In the genomic region with DNA sequence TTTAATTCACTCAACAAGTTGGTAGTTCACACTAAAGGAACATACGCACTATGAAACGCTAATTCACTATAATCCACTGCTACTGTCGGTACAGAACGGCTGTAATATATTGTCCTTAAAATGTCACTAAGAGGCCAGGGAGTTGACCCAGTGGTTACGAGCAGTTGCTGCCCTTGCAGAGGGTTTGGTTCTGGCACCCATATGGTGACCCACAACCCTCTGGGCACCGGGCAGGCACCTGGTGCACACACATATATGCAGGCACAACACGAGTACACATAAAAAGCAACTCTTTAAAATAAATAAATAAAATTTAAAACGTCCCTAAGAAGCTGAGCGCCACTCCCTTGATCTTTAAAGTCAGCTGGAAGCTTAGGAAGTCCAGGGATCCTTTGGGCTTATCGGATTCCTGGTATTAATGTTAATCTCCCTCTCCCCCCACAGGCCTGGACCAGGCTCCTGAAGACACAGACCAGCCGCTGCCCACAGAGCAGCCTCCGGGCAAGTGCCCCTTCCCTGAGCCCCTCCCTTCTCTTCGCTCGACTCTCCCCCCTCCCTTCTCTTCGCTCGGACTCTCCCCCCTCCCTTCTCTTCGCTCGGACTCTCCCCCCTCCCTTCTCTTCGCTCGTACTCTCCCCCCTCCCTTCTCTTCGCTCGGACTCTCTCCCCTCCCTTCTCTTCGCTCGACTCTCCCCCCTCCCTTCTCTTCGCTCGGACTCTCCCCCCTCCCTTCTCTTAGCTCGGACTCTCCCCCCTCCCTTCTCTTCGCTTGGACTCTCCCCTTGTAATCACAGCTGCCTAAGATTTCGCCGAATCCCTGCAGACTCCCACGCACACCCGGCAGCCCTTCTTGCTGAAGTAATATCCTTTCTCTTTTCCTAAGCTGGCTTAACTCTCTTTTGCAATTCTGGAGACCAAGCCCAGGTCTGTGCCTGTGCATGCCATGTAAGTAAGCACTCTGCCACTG, we compare ENCODE assay signal across 9 mouse cellular contexts. TPM values are rescaled to one million over a fixed set of nuclear protein-coding genes. Genes with fewer than 3 reads are reported as not detected.
DNase-seq lines count a peak whose midpoint lies in the region; ATAC-seq and TF ChIP-seq lines count a peak whose summit lies in the region.
"Had no signal": no experiment of that assay in that cellular context is flagged by ENCODE, and none has a peak within 500 bp of the region (broad histone marks: within the 10 kb centered on the region; RNA-seq: fewer than 3 reads in every experiment).

No protein-coding gene starts in this region.

- WGBS in heart, embryonic 14.5 days: 9% methylated on average over 32 of the region's 32 CpGs
- WGBS in heart, adult 2 months: 13% methylated on average over 26 of the region's 32 CpGs
- WGBS in liver, embryonic 11.5 days: 12% methylated on average over 32 of the region's 32 CpGs

- no peak for TF ChIP-seq CTCF in heart, adult 2 months (IDR thresholded peaks at IDR 0.05)

- no peaks in the 10 kb centered on the region for H3K4me1 ChIP-seq in heart, embryonic 14.5 days (ENCODE audit: control insufficient read depth in 2 of 2, insufficient read depth in 2 of 2, low read length in 2 of 2)
- no peaks in the 10 kb centered on the region for H3K4me1 ChIP-seq in heart, adult 2 months (ENCODE audit: control insufficient read depth, insufficient read depth, low read length)
- no peaks in the 10 kb centered on the region for H3K4me1 ChIP-seq in liver, embryonic 11.5 days (replicated peaks; ENCODE audit: control insufficient read depth, insufficient read depth, low read length)

- TF ChIP-seq POLR2A in heart, adult 2 months (IDR thresholded peaks at IDR 0.05; ENCODE audit: insufficient read depth, low read depth, low read length): no peak

- no peak overlapping the region for H3K9ac ChIP-seq in heart, embryonic 14.5 days (ENCODE audit: low read length)
- no peak overlapping the region for H3K9ac ChIP-seq in heart, adult 2 months (ENCODE audit: low read depth, low read length)
- no peak overlapping the region for H3K9ac ChIP-seq in liver, embryonic 11.5 days (ENCODE audit: low read depth, low read length)

- ATAC-seq in heart, embryonic 14.5 days (ENCODE audit: insufficient number of reproducible peaks, insufficient read depth, low FRiP score, low read depth): no peak
- 0 out of 2 replicates have a peak, but pooled peaks have one; percentile 26 for ATAC-seq in liver, embryonic 11.5 days (replicated peaks; ENCODE audit: low FRiP score)

- H3K79me2 ChIP-seq in heart, adult 2 months (replicated peaks; ENCODE audit: control insufficient read depth, insufficient read depth, low read length): no peaks in the 10 kb centered on the region

- peak overlapping the region; percentile 20 to 23; a peak in 3 of 4 replicates for H3K4me3 ChIP-seq in heart, embryonic 14.5 days (ENCODE audit: control insufficient read depth in 1 of 2, insufficient read depth in 1 of 2, low read depth in 1 of 2, low read length in 2 of 2)
- H3K4me3 ChIP-seq in heart, adult 2 months: no peak overlapping the region
- 0 out of 2 replicates have a peak overlapping the region, but pooled peaks have one; percentile 6 for H3K4me3 ChIP-seq in liver, embryonic 11.5 days (ENCODE audit: low read depth, low read length)

- 0 out of 2 replicates have a peak, but pooled peaks cover 2% of the 10 kb centered on the region for H3K9me3 ChIP-seq in heart, embryonic 14.5 days (ENCODE audit: control insufficient read depth, low read length)
- H3K9me3 ChIP-seq in liver, embryonic 11.5 days (ENCODE audit: control insufficient read depth, low read length): no peaks in the 10 kb centered on the region

- peak overlapping the region; percentile 60 for H3K4me2 ChIP-seq in heart, embryonic 14.5 days (ENCODE audit: low read length)
- H3K4me2 ChIP-seq in liver, embryonic 11.5 days: peak overlapping the region; percentile 45

- H3K27me3 ChIP-seq in heart, embryonic 14.5 days (ENCODE audit: control insufficient read depth, insufficient read depth, low read length): peaks cover 15% of the 10 kb centered on the region
- 0 out of 2 replicates have a peak, but pooled peaks cover 4% of the 10 kb centered on the region for H3K27me3 ChIP-seq in heart, adult 2 months (ENCODE audit: control insufficient read depth, insufficient read depth, low read length)
- H3K27me3 ChIP-seq in liver, embryonic 11.5 days (replicated peaks; ENCODE audit: control insufficient read depth, insufficient read depth, low read length): peaks cover 4% of the 10 kb centered on the region; the same call in 1 of the 2 replicates

- no peak for DNase-seq in heart, adult 2 months
- peak; percentile 14 for DNase-seq in brain, embryonic 18.5 days (ENCODE audit: low read depth, low spot score)
- peak; percentile 23 for DNase-seq in heart, postnatal 4 days
- no peak for DNase-seq in liver, embryonic 11.5 days (ENCODE audit: low spot score)
- DNase-seq in right cerebral cortex, postnatal 36 days (ENCODE audit: low spot score in 2 of 2): peak; percentile 50 to 51
- no peak for DNase-seq in spleen, adult 18-20 months
- DNase-seq in lung, postnatal 36 days: no peak

- intact Hi-C loops in heart, adult 2 months (cut with DNase I): no loop called here

- no peak for TF ChIP-seq EP300 in heart, adult 2 months (IDR thresholded peaks at IDR 0.05; ENCODE audit: insufficient read depth, low read depth, low read length)

- H3K27ac ChIP-seq in heart, embryonic 14.5 days (replicated peaks in 1 of 2; ENCODE audit: control insufficient read depth in 1 of 2, insufficient read depth in 1 of 2, low read depth in 2 of 2, low read length in 2 of 2): no peak overlapping the region
- no peak overlapping the region for H3K27ac ChIP-seq in heart, adult 2 months
- no peak overlapping the region for H3K27ac ChIP-seq in liver, embryonic 11.5 days (ENCODE audit: low read depth, low read length)

- H3K36me3 ChIP-seq in heart, embryonic 14.5 days (ENCODE audit: control insufficient read depth, insufficient read depth, low read length): no peaks in the 10 kb centered on the region
- no peaks in the 10 kb centered on the region for H3K36me3 ChIP-seq in heart, adult 2 months (ENCODE audit: control insufficient read depth, insufficient read depth, low read length)
- H3K36me3 ChIP-seq in liver, embryonic 11.5 days (ENCODE audit: control insufficient read depth, insufficient read depth, low read length): no peaks in the 10 kb centered on the region

RNA-seq across cellular contexts. Expression of a gene that starts 15.7 kb away (rescaled TPM):
- not detected in 2 replicates for polyA plus RNA-seq in heart, embryonic 14.5 days (2014; fragmentation: Nextera tagmentation; extraction: Ambion mirVana)
- total RNA-seq in heart, adult 2 months (2021): not detected
- 0.23 TPM in 1 of 2 replicates, not detected in the other for polyA plus RNA-seq in heart, adult 2 months (2012; rRNA removed)
- total RNA-seq in heart, postnatal 4 days (2021): not detected
- polyA plus RNA-seq in liver, embryonic 11.5 days (2014; fragmentation: Nextera tagmentation; extraction: Ambion mirVana): 19.0 and 19.5 TPM in 2 replicates
- total RNA-seq: left cerebral cortex, adult 8-10 months had no signal

RNA-seq across cellular contexts. Expression of a gene that starts 19.6 kb away (rescaled TPM):
- 0.08 and 0.14 TPM in 2 replicates for polyA plus RNA-seq in heart, embryonic 14.5 days (2014; fragmentation: Nextera tagmentation; extraction: Ambion mirVana)
- not detected for total RNA-seq in heart, adult 2 months (2021)
- polyA plus RNA-seq in heart, adult 2 months (2012; rRNA removed): 0.04 TPM in 1 of 2 replicates, not detected in the other
- not detected for total RNA-seq in heart, postnatal 4 days (2021)
- polyA plus RNA-seq in liver, embryonic 11.5 days (2014; fragmentation: Nextera tagmentation; extraction: Ambion mirVana): 0.26 and 0.27 TPM in 2 replicates

RNA-seq across cellular contexts. Expression of a gene that starts 20.2 kb away (rescaled TPM):
- 0.05 and 0.26 TPM in 2 replicates for polyA plus RNA-seq in heart, embryonic 14.5 days (2014; fragmentation: Nextera tagmentation; extraction: Ambion mirVana)
- total RNA-seq in heart, adult 2 months (2021): not detected
- polyA plus RNA-seq in heart, adult 2 months (2012; rRNA removed): not detected in 2 replicates
- under 1 TPM in 1 of 2 experiments, not detected in 1; 0.34 TPM for total RNA-seq in heart, postnatal 4 days (2021)
- 0.22 and 0.95 TPM in 2 replicates for polyA plus RNA-seq in liver, embryonic 11.5 days (2014; fragmentation: Nextera tagmentation; extraction: Ambion mirVana)

RNA-seq across cellular contexts. Expression of a gene that starts 32.4 kb away (rescaled TPM):
- 14.7 and 21.2 TPM in 2 replicates for polyA plus RNA-seq in heart, embryonic 14.5 days (2014; fragmentation: Nextera tagmentation; extraction: Ambion mirVana)
- total RNA-seq in heart, adult 2 months (2021): 1 to 10 TPM; 3.2 to 3.5 TPM
- 3.6 and 6.2 TPM in 2 replicates for polyA plus RNA-seq in heart, adult 2 months (2012; rRNA removed)
- 1 to 10 TPM; 6.0 to 7.4 TPM for total RNA-seq in heart, postnatal 4 days (2021)
- 18.4 and 19.1 TPM in 2 replicates for polyA plus RNA-seq in liver, embryonic 11.5 days (2014; fragmentation: Nextera tagmentation; extraction: Ambion mirVana)

RNA-seq across cellular contexts. Expression of a gene that starts 56.2 kb away (rescaled TPM):
- polyA plus RNA-seq in heart, embryonic 14.5 days (2014; fragmentation: Nextera tagmentation; extraction: Ambion mirVana): 1.00 and 1.1 TPM in 2 replicates
- under 1 TPM; 0.47 to 0.66 TPM for total RNA-seq in heart, adult 2 months (2021)
- polyA plus RNA-seq in heart, adult 2 months (2012; rRNA removed): 0.94 and 1.3 TPM in 2 replicates
- total RNA-seq in heart, postnatal 4 days (2021): 1 to 10 TPM in 1 of 2 experiments, under 1 TPM in 1; 0.43 to 1.3 TPM
- polyA plus RNA-seq in liver, embryonic 11.5 days (2014; fragmentation: Nextera tagmentation; extraction: Ambion mirVana): 1.8 and 3.6 TPM in 2 replicates

Comparison
In these comparisons a context has a peak if more than half of its experiments do, and no peak if none do; other contexts are left out.
1. DNase-seq: peak in brain, embryonic 18.5 days (single experiment), heart, postnatal 4 days (single experiment) and right cerebral cortex, postnatal 36 days (2 of 2); none in heart, adult 2 months (0 of 2), liver, embryonic 11.5 days (single experiment), spleen, adult 18-20 months (0 of 2) and lung, postnatal 36 days (single experiment).
2. RNA of a gene that starts 15.7 kb away (polyA plus RNA-seq): 19.0 to 19.5 TPM in liver, embryonic 11.5 days; not detected in heart, embryonic 14.5 days and 0.23 TPM in heart, adult 2 months; every median in the first group is over 10 times any median in the second.